Mouse (Mus musculus): ENCODE measurements around the gene Sec22c. TPM values are rescaled to one million over a fixed set of nuclear protein-coding genes. Genes with fewer than 3 reads are reported as not detected.

The Sec22c gene
- total RNA-seq, 2 experiments from 2014 or later = 3.3 to 5.7 TPM

DNA sequence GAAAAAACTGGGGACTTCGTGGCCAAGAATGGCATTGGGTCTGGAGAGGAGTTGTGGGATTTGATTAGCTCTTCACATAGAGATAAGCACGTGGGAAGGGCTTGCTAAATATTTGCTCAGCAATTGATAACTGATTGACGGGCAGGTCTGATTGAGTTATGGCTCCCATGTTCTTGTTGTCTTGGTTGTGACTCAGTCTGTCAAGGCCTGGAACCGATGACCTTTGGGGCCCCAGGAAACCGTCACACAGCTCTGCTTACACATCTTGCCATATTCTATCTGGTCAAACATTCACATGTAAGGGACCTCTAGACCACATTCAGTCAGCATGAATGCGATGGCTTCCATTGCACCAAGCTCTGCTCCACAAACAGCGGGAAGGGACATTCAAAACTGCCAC lies 47.0 kb downstream of the Sec22c start:
- no peak for DNase-seq
- intact Hi-C loops (cut with DNase I) = no loop called here

DNA sequence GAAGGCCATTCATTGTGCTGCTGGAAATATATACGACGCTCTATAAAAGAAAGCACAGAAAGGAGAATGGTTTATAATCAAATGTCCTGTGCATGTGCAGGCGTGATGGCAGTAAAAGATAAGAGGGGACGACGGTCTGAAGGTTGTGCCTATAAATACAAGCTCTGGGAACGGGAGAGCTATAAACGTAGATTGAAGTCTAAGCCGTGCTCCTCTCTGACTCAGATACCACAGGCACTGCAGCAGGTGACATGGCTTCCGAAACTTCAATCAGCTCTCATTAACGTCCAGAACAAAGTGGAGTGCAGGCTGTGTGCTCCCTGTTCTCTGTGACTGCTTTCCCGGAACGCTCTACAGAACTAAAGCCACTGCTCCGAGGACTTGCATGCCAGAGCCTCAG lies 48.1 kb downstream of the Sec22c start:
- DNase-seq = no peak

DNA sequence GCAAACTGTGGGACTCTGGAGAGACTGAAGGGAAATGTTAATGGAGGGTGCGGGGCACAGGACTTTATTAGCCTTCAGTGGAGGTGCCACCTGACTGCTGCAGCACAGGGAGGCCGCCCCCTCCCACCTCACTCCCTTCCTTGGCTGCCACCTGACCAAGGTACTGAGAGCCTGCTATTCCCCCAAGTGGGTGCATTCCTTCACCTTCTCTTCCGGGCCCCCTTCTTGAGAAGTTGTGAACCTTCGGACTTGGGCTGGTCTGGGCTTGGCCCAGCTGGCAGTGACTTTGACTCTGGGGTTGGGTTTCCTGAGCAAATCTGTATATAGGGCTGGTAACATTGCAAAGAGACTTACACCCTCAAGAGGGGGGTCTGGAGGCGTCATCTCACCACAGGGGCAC lies 49.0 kb downstream of the Sec22c start:
- no peak for DNase-seq
- intact Hi-C loops (cut with DNase I) = no loop called here

More for the DNA sequence above, 48.1 kb downstream of the Sec22c start:
- intact Hi-C loops (cut with DNase I) = no loop called here

DNA sequence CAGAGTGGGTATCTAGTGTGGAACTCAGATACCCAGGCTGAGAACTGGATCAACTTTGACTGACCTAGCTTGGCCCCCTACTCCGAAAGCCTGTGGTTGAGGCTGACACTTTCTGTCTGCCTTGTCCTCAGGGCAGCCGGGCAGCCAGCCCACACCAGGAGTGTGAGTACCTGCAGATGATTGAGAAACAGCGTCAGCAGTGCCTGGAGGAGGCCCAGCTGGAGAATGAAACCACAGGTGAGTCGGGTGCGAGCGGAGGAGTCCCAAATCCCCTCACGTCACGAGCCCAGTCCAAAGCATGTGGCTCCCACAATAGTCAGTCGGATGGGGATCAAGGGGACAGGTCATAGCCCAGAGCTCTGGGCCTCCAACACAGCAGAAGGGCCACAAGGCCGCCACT lies 51.6 kb downstream of the Sec22c start:
- no peak for DNase-seq
- intact Hi-C loops (cut with DNase I) = no loop called here

DNA sequence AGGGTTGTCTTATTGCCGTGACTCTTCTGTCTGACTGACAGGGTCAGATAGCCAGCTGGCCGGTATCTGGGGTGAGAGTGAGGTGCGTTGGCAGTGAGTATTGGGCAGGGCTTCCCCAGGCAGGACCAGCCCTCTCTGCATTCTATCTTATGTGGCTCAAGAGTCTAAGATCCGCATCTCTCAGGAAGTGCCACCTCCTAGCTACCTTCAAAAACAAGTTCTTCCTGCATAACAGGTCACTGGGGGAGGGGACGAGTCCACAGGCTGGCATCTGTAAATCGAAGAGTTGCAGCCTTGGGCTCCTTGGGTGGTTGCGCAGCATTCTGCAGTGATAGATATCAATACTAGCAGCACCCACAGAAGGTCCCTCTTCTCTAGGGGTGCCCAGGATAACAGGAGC lies 58.3 kb downstream of the Sec22c start:
- no peak for DNase-seq
- intact Hi-C loops (cut with DNase I) = no loop called here

DNA sequence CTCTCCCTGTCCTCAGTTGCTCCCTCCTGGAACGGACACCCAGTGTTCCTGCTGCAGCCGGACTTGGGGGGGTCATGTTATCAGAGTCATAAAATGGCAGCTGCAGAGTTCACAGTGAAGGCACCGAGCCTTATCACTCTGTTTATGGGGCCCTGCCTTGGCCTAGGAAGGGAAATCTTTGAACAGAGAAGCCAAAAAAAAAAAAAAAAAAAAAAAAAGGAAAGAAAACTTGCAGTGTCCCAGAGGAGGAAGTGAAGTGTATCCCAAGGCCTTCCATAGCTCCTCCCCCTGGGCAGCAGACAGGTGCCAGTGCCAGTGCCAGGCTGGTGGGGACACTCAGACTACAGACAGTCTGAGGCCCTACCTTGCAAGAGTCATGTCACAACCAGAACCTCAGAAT lies 60.4 kb downstream of the Sec22c start:
- intact Hi-C loops (cut with DNase I) = no loop called here
- no peak for DNase-seq

DNA sequence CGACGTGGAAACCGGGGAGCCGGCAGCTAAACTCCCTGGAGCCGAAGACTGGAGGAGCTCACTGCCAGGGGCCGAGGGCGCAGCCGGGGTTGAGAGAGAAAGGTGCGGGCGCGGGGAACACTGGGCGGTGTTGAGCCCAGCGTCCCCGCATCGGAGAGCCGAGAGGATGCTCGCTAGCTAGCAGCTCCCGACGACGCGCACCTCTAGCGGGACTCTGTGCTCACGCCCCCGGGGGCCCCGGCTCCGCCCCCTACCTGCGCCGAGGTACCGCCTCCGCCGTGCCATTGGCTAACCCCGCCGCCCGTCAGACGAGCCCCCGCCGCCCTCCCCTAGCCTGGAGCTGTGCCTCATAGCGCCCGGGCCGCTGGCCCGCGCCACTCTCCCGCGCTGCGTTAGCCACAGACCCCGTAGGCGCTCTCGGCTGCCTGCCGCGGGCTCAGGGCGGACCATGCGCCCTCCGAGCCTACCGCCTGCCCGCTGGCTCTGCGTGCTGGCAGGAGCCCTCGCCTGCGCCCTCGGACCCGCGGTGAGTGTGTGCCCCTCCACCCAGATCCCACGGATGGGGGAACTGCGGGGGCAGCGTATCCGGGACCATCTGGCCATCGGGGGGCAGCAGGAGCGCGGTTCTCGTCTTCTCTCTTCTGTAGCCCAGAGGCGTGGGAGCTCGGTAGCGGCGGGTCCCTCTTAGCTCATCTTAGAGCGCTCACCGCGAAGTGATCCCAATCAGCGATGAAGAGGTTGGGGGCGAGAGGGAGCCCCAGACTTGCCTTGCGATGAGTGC lies 62.7 kb downstream of the Sec22c start, which contains the start of gene Vipr1:
TSS of gene Vipr1 (plus strand) at position 316 of the 781 bp plus-strand sequence.
- DNase-seq = peak; percentile 47

DNA sequence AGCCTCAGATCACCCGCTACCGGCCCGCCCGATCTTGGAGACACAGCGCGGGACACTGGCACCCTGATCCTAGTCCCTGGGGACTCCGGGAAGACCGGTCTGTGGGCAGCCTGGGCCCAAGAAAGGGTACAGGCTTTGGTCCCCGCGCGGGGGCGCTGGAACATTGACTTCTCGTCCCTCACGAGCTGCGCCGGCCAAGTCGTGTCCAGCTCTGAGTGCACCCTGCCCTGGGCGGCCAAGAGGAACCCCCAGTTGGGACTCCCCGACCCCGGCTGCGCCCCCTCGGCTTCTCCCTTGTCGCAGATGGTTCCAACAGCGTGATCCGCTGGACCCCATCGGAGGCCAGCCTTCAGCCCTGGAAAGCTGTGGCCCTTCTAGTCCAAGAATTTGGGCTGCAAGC lies 63.3 kb downstream of the Sec22c start, which contains the start of gene Lyzl4:
TSS of gene Lyzl4 (minus strand) at position 96 of the 400 bp plus-strand sequence.
- DNase-seq = peak; percentile 86 to 88
- intact Hi-C loops (cut with DNase I) = loop anchor here (2.0 kb wide), 1 partner anchor 37 kb away; no protein-coding TSS in a partner anchor

More for the DNA sequence above, 62.7 kb downstream of the Sec22c start, which contains the start of gene Vipr1:
- intact Hi-C loops (cut with DNase I) = loop anchor here (2.0 kb wide), 1 partner anchor 36 kb away; no protein-coding TSS in a partner anchor

DNA sequence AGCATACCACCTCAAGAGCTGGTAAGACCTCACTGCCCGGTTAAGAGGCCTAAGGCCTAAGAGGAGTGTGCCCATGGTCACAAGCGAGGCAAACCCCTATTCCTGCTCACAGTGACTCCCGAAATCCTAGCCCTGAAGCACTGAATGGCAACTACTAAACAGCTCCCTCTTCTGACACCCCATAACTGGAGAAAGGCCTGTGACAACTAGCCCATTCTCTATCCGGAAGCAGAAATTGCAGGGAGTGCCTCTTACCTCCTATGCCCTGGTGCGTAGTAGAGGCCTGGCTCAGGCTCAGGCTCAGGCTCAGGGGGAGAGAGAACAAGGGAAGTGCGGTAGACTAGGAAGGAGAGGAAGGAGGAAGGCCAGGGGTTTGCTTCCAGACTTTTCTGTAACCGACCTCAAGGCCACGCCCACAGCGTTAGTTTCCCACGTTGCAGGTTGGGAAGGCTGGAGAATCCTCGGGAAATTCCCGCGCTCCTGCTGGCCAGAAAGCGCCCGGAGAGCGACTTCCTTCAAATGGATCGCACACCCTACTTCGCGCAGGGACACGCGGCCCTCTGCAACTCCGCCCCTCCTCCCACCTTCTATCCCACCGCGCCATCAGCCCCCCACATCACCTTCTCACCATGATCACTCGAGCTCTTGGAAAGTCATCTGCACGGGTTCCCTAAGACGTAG lies 63.9 kb downstream of the Sec22c start:
- intact Hi-C loops (cut with DNase I) = no loop called here
- peak; percentile 22 to 40 for DNase-seq

DNA sequence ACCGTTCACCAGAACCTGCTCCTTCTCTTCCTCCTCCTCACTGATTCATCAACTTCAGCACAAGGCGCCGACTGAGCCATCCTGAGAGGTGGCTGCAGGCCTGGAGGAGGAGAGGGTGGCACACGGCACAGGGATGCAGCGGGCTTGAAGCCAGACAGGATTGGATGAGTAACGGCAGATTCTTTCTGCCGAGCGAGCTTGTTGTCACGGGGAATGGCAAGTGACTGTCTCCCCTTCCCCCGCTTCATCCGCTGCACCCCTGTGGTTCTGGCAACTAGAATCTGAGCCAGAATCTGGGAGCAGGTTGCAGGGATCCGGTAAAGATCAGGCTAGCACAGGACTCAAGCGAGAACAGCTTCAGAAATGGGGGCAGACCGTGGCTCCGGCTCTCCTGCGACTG lies 65.5 kb downstream of the Sec22c start:
- intact Hi-C loops (cut with DNase I) = no loop called here
- DNase-seq = no peak

DNA sequence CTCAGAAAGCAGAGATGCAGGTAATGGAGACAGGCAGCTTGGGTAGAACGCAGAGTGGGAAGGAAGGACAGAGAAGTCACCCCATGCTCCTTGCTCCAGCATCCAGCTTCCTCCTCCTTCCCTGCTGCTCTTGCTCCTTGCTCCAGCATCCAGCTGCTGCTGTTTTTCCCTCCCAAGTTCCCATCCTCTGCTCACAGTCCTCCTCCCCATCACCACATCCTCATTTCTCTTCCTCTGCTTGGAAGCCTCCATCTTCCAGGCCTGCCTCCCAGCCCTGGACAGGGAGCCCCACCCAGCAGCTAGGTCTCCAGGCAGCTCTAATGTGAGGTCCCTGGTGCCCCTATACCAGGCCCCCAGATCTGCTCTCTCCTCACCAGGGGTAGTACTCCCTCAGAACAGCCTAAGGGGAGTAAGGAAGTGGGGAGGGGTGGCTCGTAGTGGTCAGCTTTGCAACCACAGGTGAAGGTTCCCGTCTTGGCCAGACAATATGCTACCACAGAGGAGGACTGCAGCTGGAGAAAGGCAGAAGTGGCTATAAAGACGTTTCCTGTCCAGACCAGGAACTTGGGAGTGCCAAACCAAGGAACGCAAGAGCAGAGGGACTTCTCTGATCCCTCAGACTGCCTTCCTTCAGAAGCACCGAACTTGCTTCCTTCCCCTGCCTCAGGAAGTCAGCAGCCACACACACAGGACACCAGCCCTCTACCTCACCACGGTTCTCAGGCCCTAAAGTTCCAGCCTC lies 69.3 kb downstream of the Sec22c start:
- intact Hi-C loops (cut with DNase I) = no loop called here
- DNase-seq = no peak

DNA sequence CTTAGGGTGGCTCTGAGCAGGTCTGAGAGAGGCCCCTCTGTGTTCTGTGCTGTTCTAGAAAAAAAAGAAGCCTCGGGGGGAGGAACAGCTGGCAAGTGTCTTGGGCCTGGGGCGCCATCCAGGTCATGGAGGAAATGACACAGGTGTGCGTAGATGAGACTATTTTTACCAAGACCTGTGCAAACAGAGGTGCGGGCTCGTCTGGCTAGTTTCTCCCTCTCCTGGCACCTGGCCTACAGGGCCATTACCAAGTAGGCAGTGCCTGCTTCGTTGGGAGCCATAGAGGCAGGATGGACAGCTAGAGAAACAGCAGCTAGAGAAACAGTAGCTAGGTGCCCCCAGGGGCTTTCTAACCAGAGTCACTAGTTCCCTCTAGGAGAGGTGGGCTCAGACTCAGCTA lies 72.0 kb downstream of the Sec22c start:
- DNase-seq = no peak
- intact Hi-C loops (cut with DNase I) = no loop called here

DNA sequence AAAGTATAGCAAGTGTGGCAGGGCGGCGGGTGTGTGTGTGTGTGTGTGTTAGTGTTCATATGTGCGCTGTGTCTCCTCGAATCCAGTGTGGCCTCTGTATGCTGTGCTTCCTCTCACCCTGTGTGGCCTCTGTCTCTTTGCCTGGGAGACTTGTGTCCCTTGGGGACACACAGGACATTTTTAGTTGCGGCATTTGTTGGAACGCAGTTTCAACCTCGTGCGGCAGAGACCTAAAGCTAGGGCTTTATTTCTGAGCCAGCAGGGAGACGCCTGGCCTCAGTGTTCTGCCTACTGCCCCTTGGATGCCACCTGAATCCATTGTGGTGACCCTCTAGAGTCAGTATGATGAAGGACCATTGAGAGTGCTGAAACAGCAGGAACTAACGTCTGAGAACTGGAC lies 72.4 kb downstream of the Sec22c start:
- intact Hi-C loops (cut with DNase I) = no loop called here
- DNase-seq = no peak

DNA sequence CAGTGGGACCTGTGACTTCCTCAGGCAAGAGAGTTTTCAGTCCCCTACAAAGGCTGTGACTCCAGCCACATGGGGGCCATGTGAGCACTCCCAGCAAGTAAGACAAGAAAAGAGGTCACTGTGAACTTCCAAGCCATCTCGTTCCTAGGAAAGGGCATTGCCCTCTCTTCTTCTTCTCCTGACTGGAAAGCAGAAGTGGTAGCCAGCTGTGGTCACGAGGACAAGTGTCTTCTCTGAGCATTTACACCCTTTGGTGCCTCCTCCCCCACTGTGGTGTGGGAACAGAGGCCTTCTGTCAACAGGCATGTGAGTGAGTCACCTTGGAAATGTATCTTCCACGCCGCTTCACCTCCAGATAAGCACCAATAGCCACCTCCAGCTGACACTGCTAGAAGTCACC lies 73.3 kb downstream of the Sec22c start:
- intact Hi-C loops (cut with DNase I) = no loop called here
- peak in 1 of 2 experiments; percentile 24 for DNase-seq

DNA sequence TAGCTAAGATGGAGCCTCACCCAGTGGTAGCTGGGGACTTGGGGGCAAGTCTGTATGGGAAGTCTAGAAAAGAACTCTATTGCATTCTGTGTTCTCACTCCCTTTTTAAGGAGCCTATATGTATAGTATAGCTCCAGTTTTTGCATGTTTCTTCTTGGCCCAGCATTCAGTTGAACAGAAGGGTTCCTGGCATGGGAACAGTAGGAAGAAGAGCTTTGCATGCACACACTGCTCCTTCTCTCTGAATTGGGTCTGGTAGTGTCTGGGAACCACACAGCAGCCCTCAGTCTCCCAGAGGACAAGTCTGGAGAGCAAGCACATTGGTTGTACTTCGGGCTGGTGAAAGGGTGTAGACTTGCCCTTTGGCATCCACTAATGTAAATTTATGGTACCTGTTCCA lies 74.7 kb downstream of the Sec22c start:
- DNase-seq = no peak
- intact Hi-C loops (cut with DNase I) = no loop called here

Other genes starting within 250 kb of the Sec22c start
- gene Cck, start 209.8 kb downstream of the Sec22c start, total RNA-seq (2021) = under 1 TPM in 1 of 2 experiments, not detected in 1; 0.42 TPM
- gene Lyzl4, start 63.4 kb downstream of the Sec22c start, total RNA-seq (2021) = not detected
- gene Vipr1, start 62.8 kb downstream of the Sec22c start, total RNA-seq (2021) = under 1 TPM; 0.86 to 0.89 TPM
- gene Ss18l2, start 4.8 kb upstream of the Sec22c start, total RNA-seq (2021) = 100 to 1,000 TPM; 133 to 136 TPM
- gene Nktr, start 13.7 kb upstream of the Sec22c start, total RNA-seq (2021) = 10 to 100 TPM; 46.9 to 47.7 TPM
- 10 to 100 TPM; 89.0 to 98.3 TPM for gene Zfp651, start 53.8 kb upstream of the Sec22c start, total RNA-seq (2021)
- 10 to 100 TPM; 10.4 to 10.7 TPM for gene Klhl40, start 72.1 kb upstream of the Sec22c start, total RNA-seq (2021)
- 100 to 1,000 TPM; 111 to 112 TPM for gene Hhatl, start 87.0 kb upstream of the Sec22c start, total RNA-seq (2021)
- not detected for gene Ccdc13, start 134.0 kb upstream of the Sec22c start, total RNA-seq (2021)
- 100 to 1,000 TPM; 181 to 183 TPM for gene Higd1a, start 152.9 kb upstream of the Sec22c start, total RNA-seq (2021)
- gene Ackr2, start 192.9 kb upstream of the Sec22c start, total RNA-seq (2021) = 1 to 10 TPM; 3.2 to 3.9 TPM
- not detected for gene Cyp8b1, start 210.8 kb upstream of the Sec22c start, total RNA-seq (2021)
- gene Fam198a, start 245.5 kb upstream of the Sec22c start, total RNA-seq (2021) = 1 to 10 TPM; 2.2 to 2.6 TPM